Mouse (Mus musculus): Measurements from ENCODE around the gene Wfdc5. TPM values are rescaled to one million over a fixed set of nuclear protein-coding genes. Genes with fewer than 3 reads are reported as not detected.
A peak's percentile ranks its signal among the peaks of the same experiment; 100 is the strongest.

Gene Wfdc5
- polyA plus RNA-seq, 1 experiment from 2014 or later = not detected

DNA sequence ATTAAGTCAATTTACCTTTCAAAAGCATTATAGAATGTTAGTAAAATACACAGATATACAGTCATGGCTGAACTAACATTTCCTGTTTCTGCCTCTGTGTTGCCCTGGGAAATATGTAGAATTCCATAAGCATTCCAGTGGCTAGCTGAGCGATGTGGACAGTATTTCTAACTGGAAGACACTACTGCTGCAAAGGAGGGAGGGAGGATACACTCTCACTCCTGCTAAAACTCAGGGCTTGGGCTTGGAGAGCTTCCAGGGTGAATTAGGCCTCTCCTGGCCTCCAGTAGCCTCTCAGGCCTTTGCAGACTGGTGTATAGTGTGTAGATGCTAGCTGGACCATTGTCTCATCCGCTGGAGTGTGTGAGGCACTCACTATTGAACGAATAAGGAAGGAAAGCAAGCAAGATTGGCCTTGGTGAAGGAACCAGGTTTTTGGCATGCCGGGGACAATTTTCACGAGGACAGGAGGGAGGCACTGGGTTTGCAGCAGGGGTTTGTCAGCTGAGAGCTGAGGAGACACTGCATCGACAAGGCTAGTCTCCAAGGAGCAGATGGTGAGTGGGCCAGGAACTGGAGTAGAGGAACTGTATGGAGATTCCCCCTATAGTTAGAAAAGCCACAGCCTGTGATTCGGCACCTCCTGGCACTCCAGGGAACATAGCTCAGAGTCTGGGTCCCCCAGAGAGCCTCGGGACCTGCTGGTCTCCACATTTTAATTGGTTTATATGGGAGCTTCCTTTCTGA, 7.7 kb downstream of the Wfdc5 start:
- Histone ChIP-seq H3K36me3 (ENCODE audit: control insufficient read depth, insufficient read depth, low read length) (no peaks in the 10 kb centered on the region), H3K4me2 (ENCODE audit: low read length) (no peak overlapping the region), H3K27me3 (ENCODE audit: control insufficient read depth, insufficient read depth, low read length) (peaks cover 38% of the 10 kb centered on the region), H3K4me3 (ENCODE audit: control insufficient read depth in 1 of 2, insufficient read depth in 1 of 2, low read depth in 1 of 2, low read length in 2 of 2) (no peak overlapping the region), H3K9ac (ENCODE audit: low read length) (no peak overlapping the region), H3K4me1 (ENCODE audit: control insufficient read depth in 2 of 2, insufficient read depth in 2 of 2, low read length in 2 of 2) (peaks cover 12 to 24% of the 10 kb centered on the region in 2 experiments; a peak in 3 of 4 replicates), H3K9me3 (ENCODE audit: control insufficient read depth, low read length) (no peaks in the 10 kb centered on the region), H3K27ac (replicated peaks in 1 of 2; ENCODE audit: control insufficient read depth in 1 of 2, insufficient read depth in 1 of 2, low read depth in 2 of 2, low read length in 2 of 2) (no peak overlapping the region)
- ATAC-seq (ENCODE audit: insufficient number of reproducible peaks, insufficient read depth, low FRiP score, low read depth) = no peak
- 65% methylated on average over 8 of the region's 8 CpGs for WGBS

DNA sequence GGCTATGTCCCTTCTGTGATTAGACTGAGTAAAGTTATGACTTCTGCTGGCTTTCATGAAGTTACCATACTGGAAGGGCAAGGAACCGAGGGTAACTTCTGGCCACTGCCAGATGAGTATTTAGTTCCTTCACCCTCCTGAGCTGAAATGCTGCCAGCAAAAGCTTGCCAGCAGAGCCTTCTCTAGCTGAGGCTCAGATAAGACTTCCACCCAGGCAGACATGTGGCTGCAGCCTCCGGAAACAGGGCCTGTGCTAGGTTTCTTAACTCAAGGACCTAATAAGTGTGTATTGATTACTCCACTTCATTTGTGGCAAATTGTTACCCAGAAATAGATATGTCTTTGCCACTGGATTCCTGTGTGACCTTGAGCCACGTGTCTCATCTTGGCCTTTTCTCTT, 9.1 kb downstream of the Wfdc5 start:
- no peak overlapping the region for H3K9ac ChIP-seq (ENCODE audit: low read length)
- 21% methylated on average over 3 of the region's 3 CpGs for WGBS

DNA sequence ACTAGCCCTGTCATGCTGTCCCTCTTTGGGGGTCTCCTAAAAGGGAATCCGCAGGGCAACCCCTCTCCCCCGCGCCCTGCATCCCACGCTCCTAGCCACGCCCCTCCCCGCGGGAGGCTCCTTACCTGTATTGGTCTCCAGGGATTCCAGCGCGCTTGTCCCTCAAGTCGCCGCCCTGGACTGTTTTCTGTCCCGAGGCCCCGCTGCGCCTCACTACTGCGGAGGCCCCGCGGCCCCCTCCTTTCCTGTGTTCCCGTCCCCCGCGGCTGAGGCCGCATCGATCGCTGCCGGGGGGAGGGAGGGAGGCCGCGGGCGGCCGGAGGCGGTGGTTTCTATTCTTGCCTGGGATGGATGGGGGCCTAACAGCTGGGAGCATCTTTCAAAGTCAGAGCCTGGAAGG, 11.6 kb downstream of the Wfdc5 start, which contains the start of gene Kcns1:
TSS of gene Kcns1 (minus strand) at position 212 of the 400 bp plus-strand sequence.
- Histone ChIP-seq H3K4me3 (ENCODE audit: control insufficient read depth in 1 of 2, insufficient read depth in 1 of 2, low read depth in 1 of 2, low read length in 2 of 2) (peak within 1 kb of the TSS; percentile 28 to 34), H3K9me3 (ENCODE audit: control insufficient read depth, low read length) (0 out of 2 replicates have a peak, but pooled peaks cover 3% of the 10 kb centered on the region), H3K27ac (replicated peaks in 1 of 2; ENCODE audit: control insufficient read depth in 1 of 2, insufficient read depth in 1 of 2, low read depth in 2 of 2, low read length in 2 of 2) (no peak within 1 kb of the TSS), H3K36me3 (ENCODE audit: control insufficient read depth, insufficient read depth, low read length) (no peaks in the 10 kb centered on the region), H3K4me1 (ENCODE audit: control insufficient read depth in 2 of 2, insufficient read depth in 2 of 2, low read length in 2 of 2) (peaks cover 15 to 34% of the 10 kb centered on the region in 2 experiments; a peak in 3 of 4 replicates), H3K4me2 (ENCODE audit: low read length) (peak within 1 kb of the TSS; percentile 63), H3K9ac (ENCODE audit: low read length) (peak within 1 kb of the TSS; percentile 10; the same call in 1 of the 2 replicates), H3K27me3 (ENCODE audit: control insufficient read depth, insufficient read depth, low read length) (peaks cover 64% of the 10 kb centered on the region)
- ATAC-seq (ENCODE audit: insufficient number of reproducible peaks, insufficient read depth, low FRiP score, low read depth) = no peak
- 2% methylated on average over 29 of the region's 29 CpGs for WGBS

More for the DNA sequence above, 9.1 kb downstream of the Wfdc5 start:
- Histone ChIP-seq H3K27me3 (ENCODE audit: control insufficient read depth, insufficient read depth, low read length) (peaks cover 51% of the 10 kb centered on the region), H3K9me3 (ENCODE audit: control insufficient read depth, low read length) (0 out of 2 replicates have a peak, but pooled peaks cover 2% of the 10 kb centered on the region), H3K27ac (replicated peaks in 1 of 2; ENCODE audit: control insufficient read depth in 1 of 2, insufficient read depth in 1 of 2, low read depth in 2 of 2, low read length in 2 of 2) (no peak overlapping the region; a peak in 1 of 4 replicates), H3K36me3 (ENCODE audit: control insufficient read depth, insufficient read depth, low read length) (no peaks in the 10 kb centered on the region), H3K4me2 (ENCODE audit: low read length) (no peak overlapping the region), H3K4me1 (ENCODE audit: control insufficient read depth in 2 of 2, insufficient read depth in 2 of 2, low read length in 2 of 2) (peaks cover 13 to 28% of the 10 kb centered on the region in 2 experiments; a peak in 3 of 4 replicates), H3K4me3 (ENCODE audit: control insufficient read depth in 1 of 2, insufficient read depth in 1 of 2, low read depth in 1 of 2, low read length in 2 of 2) (no peak overlapping the region)
- ATAC-seq (ENCODE audit: insufficient number of reproducible peaks, insufficient read depth, low FRiP score, low read depth) = no peak

DNA sequence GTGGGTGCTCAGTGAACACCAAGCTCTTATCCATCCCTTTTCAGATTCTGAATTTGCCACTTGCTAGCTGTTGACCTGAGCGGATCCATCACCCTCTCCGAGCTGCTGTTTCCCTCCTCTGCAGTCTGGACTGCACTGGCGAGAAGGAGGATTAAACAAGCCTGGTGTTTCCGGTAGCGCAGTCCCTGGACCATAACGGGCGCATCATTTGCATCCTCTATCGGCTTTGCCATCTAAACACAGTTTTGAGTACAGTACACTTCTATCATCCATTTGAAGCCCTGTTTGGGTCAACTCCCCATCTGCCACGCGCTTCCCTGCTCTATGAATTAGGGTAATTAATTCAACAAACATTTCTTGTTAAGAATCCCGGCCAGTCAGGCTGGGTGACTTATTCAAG, 12.2 kb downstream of the Wfdc5 start:
- 8% methylated on average over 11 of the region's 11 CpGs for WGBS
- Histone ChIP-seq H3K4me3 (ENCODE audit: control insufficient read depth in 1 of 2, insufficient read depth in 1 of 2, low read depth in 1 of 2, low read length in 2 of 2) (no peak overlapping the region), H3K4me1 (ENCODE audit: control insufficient read depth in 2 of 2, insufficient read depth in 2 of 2, low read length in 2 of 2) (peaks cover 15 to 34% of the 10 kb centered on the region in 2 experiments; a peak in 3 of 4 replicates), H3K27ac (replicated peaks in 1 of 2; ENCODE audit: control insufficient read depth in 1 of 2, insufficient read depth in 1 of 2, low read depth in 2 of 2, low read length in 2 of 2) (no peak overlapping the region), H3K4me2 (ENCODE audit: low read length) (peak overlapping the region; percentile 63; the same call in 1 of the 2 replicates), H3K27me3 (ENCODE audit: control insufficient read depth, insufficient read depth, low read length) (peaks cover 68% of the 10 kb centered on the region), H3K9me3 (ENCODE audit: control insufficient read depth, low read length) (0 out of 2 replicates have a peak, but pooled peaks cover 3% of the 10 kb centered on the region), H3K36me3 (ENCODE audit: control insufficient read depth, insufficient read depth, low read length) (no peaks in the 10 kb centered on the region), H3K9ac (ENCODE audit: low read length) (no peak overlapping the region)
- no peak for ATAC-seq (ENCODE audit: insufficient number of reproducible peaks, insufficient read depth, low FRiP score, low read depth)

DNA sequence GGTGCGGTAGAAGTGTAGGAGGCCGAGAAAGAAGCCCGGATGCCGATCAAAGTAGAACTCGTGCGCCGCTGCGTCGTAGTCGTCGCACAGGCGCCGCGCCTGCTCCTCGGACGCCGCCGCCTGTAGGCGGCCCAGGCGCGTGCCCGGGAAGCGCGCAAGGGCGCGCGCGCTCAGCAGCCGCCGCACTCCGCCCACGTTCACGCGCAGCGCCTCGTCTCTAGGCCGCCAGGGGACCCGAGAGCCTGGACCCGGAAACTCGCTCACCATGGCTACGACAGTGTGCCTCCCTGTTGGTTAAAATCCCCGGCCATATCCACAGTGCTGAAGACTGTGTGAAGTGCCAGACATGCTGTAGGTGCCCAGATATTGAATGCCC, 14.0 kb downstream of the Wfdc5 start:
- WGBS = 6% methylated on average over 41 of the region's 42 CpGs
- Histone ChIP-seq H3K9ac (ENCODE audit: low read length) (no peak overlapping the region), H3K4me1 (ENCODE audit: control insufficient read depth in 2 of 2, insufficient read depth in 2 of 2, low read length in 2 of 2) (peaks cover 5 to 21% of the 10 kb centered on the region in 2 experiments; a peak in 3 of 4 replicates), H3K36me3 (ENCODE audit: control insufficient read depth, insufficient read depth, low read length) (no peaks in the 10 kb centered on the region), H3K4me3 (ENCODE audit: control insufficient read depth in 1 of 2, insufficient read depth in 1 of 2, low read depth in 1 of 2, low read length in 2 of 2) (peak overlapping the region; percentile 12 to 34), H3K4me2 (ENCODE audit: low read length) (peak overlapping the region; percentile 61), H3K27ac (replicated peaks in 1 of 2; ENCODE audit: control insufficient read depth in 1 of 2, insufficient read depth in 1 of 2, low read depth in 2 of 2, low read length in 2 of 2) (no peak overlapping the region), H3K27me3 (ENCODE audit: control insufficient read depth, insufficient read depth, low read length) (peaks cover 71% of the 10 kb centered on the region), H3K9me3 (ENCODE audit: control insufficient read depth, low read length) (0 out of 2 replicates have a peak, but pooled peaks cover 3% of the 10 kb centered on the region)
- no peak for ATAC-seq (ENCODE audit: insufficient number of reproducible peaks, insufficient read depth, low FRiP score, low read depth)

DNA sequence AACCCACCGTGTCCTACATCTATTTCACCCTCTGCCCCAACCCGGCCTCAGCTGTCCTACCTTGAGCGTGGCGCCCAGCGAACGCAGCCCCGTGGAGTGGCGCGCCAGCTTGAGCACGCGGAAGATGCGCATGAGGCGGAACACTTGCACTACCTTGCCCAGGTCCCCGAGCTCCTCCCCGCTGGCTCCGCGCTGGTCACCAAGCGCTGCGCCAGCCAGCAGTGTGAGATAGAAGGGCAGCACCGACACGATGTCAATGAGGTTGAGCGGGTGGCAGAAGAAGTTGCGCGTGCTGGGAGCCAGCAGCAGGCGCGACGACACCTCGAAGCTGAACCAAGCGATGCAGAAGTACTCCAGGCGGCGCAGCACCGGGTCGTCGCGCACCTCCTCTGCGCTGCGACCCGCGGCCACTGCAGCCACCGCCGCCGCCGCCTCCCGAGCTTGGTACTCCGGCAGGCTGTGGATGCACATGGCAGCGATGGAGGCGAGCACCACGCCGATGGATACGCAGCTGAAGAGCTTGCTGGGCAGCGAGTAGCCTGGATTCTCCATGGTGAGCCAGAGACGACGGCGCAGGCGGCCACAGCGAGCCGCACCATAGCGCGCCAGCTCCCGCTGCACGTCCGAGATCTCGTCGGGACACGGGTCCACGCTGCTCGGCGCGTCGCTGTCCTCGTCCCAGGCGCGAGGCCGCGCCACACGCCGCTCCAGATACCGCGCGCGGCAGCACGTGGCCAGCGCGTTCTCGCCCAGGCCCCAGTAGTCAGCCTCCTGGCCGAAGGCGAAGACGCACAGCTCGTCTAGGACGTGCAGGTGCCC, 14.6 kb downstream of the Wfdc5 start:
- Histone ChIP-seq H3K27me3 (ENCODE audit: control insufficient read depth, insufficient read depth, low read length) (peaks cover 74% of the 10 kb centered on the region), H3K4me1 (ENCODE audit: control insufficient read depth in 2 of 2, insufficient read depth in 2 of 2, low read length in 2 of 2) (peaks cover 5 to 17% of the 10 kb centered on the region in 2 experiments; a peak in 3 of 4 replicates), H3K9me3 (ENCODE audit: control insufficient read depth, low read length) (0 out of 2 replicates have a peak, but pooled peaks cover 3% of the 10 kb centered on the region), H3K36me3 (ENCODE audit: control insufficient read depth, insufficient read depth, low read length) (no peaks in the 10 kb centered on the region), H3K27ac (replicated peaks in 1 of 2; ENCODE audit: control insufficient read depth in 1 of 2, insufficient read depth in 1 of 2, low read depth in 2 of 2, low read length in 2 of 2) (no peak overlapping the region), H3K4me3 (ENCODE audit: control insufficient read depth in 1 of 2, insufficient read depth in 1 of 2, low read depth in 1 of 2, low read length in 2 of 2) (peak overlapping the region; percentile 12 to 34), H3K4me2 (ENCODE audit: low read length) (peak overlapping the region; percentile 61), H3K9ac (ENCODE audit: low read length) (no peak overlapping the region)
- WGBS = 9% methylated on average over 90 of the region's 90 CpGs
- no peak for ATAC-seq (ENCODE audit: insufficient number of reproducible peaks, insufficient read depth, low FRiP score, low read depth)

DNA sequence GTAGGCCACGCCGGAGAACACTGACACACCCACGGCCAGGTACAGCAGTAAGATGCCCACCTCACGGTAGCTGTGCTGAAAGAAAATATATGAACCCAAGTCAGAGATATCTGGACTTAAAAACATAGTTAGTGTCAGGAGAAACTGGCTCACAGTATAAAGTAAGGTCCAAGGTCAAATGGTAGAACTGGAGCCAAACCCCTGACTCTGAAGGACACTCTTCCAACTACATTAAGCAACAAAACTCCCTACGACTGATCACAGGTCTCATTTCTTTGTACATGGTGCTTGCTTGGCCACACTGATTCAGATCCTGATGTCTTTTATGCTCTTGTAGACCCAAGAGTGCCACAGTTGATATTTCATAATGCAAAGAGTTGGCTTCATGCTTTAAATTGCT, 17.6 kb downstream of the Wfdc5 start:
- Histone ChIP-seq H3K9me3 (ENCODE audit: control insufficient read depth, low read length) (0 out of 2 replicates have a peak, but pooled peaks cover 3% of the 10 kb centered on the region), H3K9ac (ENCODE audit: low read length) (no peak overlapping the region), H3K4me2 (ENCODE audit: low read length) (no peak overlapping the region), H3K4me3 (ENCODE audit: control insufficient read depth in 1 of 2, insufficient read depth in 1 of 2, low read depth in 1 of 2, low read length in 2 of 2) (no peak overlapping the region), H3K27me3 (ENCODE audit: control insufficient read depth, insufficient read depth, low read length) (peaks cover 51% of the 10 kb centered on the region), H3K27ac (replicated peaks in 1 of 2; ENCODE audit: control insufficient read depth in 1 of 2, insufficient read depth in 1 of 2, low read depth in 2 of 2, low read length in 2 of 2) (no peak overlapping the region), H3K4me1 (ENCODE audit: control insufficient read depth in 2 of 2, insufficient read depth in 2 of 2, low read length in 2 of 2) (peaks cover 3 to 10% of the 10 kb centered on the region in 2 experiments; a peak in 2 of 4 replicates), H3K36me3 (ENCODE audit: control insufficient read depth, insufficient read depth, low read length) (no peaks in the 10 kb centered on the region)
- ATAC-seq (ENCODE audit: insufficient number of reproducible peaks, insufficient read depth, low FRiP score, low read depth) = no peak
- 87% methylated on average over 5 of the region's 5 CpGs for WGBS
